Mouse (Mus musculus) mesoderm, embryonic 11.5 days (tissue): ENCODE data around the gene Ipp.
A peak's percentile ranks its signal among the peaks of the same experiment; 100 is the strongest.

Source experiments
- DNase-seq: peaks from one replicate; pipeline ENCODE4 v3.0.0-alpha.2; 2012; ENCODE audit warnings: low read depth, low spot score

Gene Ipp

GRCm38 (mm10) chr4:116557306-116558121 is 50.2 kb downstream of the Ipp start, which contains the start of gene Gpbp1l1:
Gene Gpbp1l1 (plus strand): TSS chr4:116557658.
- peak; percentile 96 for DNase-seq

- DNase-seq: no peak
Observed at GRCm38 (mm10) chr4:116558151-116558882, 51.0 kb downstream of the Ipp start.
